Mouse (Mus musculus): ENCODE data around the gene Gm17467.
"Not testable (repeated sequence)": the region's sequence is repeated elsewhere in the genome, so short reads cannot be mapped to it uniquely, and the experiment has no call there.

Gm17467 gene

GRCm38 (mm10) chrX:123704691-123705090 lies at the start of gene Gm17467:
Gm17467 (minus strand) TSS chrX:123704791.
- not testable (repeated sequence) for DNase-seq (ENCODE audit: low spot score in 2 of 2)

Data from right cerebral cortex, adult 2 months (tissue).